Mouse (Mus musculus): Measurements from ENCODE around the gene Caln1. TPM values are rescaled to one million over a fixed set of nuclear protein-coding genes. Genes with fewer than 3 reads are reported as not detected.

Caln1 gene
- polyA plus RNA-seq, 1 experiment from 2014 or later, result 0.86 TPM

- 74% methylated on average over 6 of the region's 6 CpGs for whole genome bisulfite sequencing
- Histone ChIP-seq H3K4me2 (no peak overlapping the region), H3K27ac (no peak overlapping the region)
Observed at GRCm38 (mm10) chr5:130706202-130706855, 337.1 kb downstream of the Caln1 start.

GRCm38 (mm10) chr5:130707755-130708154 is 338.5 kb downstream of the Caln1 start:
- 89% methylated on average over 3 of the region's 3 CpGs for WGBS
- H3K27ac ChIP-seq, result no peak overlapping the region
- H3K4me2 ChIP-seq, result no peak overlapping the region
- H3K36me3 ChIP-seq (replicated peaks), result no peaks in the 10 kb centered on the region
- H3K27me3 ChIP-seq, result no peaks in the 10 kb centered on the region
- H3K9ac ChIP-seq, result no peak overlapping the region
- no peak for ATAC-seq (ENCODE audit: low FRiP score)
- H3K4me3 ChIP-seq (replicated peaks), result no peak overlapping the region
- H3K4me1 ChIP-seq, result no peaks in the 10 kb centered on the region
- H3K9me3 ChIP-seq, result no peaks in the 10 kb centered on the region

More at GRCm38 (mm10) chr5:130706202-130706855, 337.1 kb downstream of the Caln1 start:
- Histone ChIP-seq H3K36me3 (replicated peaks) (no peaks in the 10 kb centered on the region), H3K27me3 (no peaks in the 10 kb centered on the region), H3K4me1 (no peaks in the 10 kb centered on the region), H3K4me3 (replicated peaks) (no peak overlapping the region), H3K9ac (no peak overlapping the region), H3K9me3 (no peaks in the 10 kb centered on the region)
- ATAC-seq (ENCODE audit: low FRiP score), result no peak

GRCm38 (mm10) chr5:130708616-130709015 is 339.4 kb downstream of the Caln1 start:
- WGBS, result 66% methylated on average over 4 of the region's 4 CpGs
- Histone ChIP-seq H3K4me2 (no peak overlapping the region), H3K9ac (no peak overlapping the region), H3K9me3 (no peaks in the 10 kb centered on the region), H3K4me3 (replicated peaks) (no peak overlapping the region), H3K27me3 (no peaks in the 10 kb centered on the region), H3K4me1 (no peaks in the 10 kb centered on the region), H3K36me3 (replicated peaks) (no peaks in the 10 kb centered on the region), H3K27ac (no peak overlapping the region)
- ATAC-seq (ENCODE audit: low FRiP score), result no peak

- no peak overlapping the region for H3K4me3 ChIP-seq (replicated peaks)
- H3K27me3 ChIP-seq, result no peaks in the 10 kb centered on the region
- no peaks in the 10 kb centered on the region for H3K4me1 ChIP-seq
- WGBS, result 86% methylated on average over 2 of the region's 2 CpGs
- no peak overlapping the region for H3K27ac ChIP-seq
- no peak for ATAC-seq (ENCODE audit: low FRiP score)
- H3K9ac ChIP-seq, result no peak overlapping the region
- no peaks in the 10 kb centered on the region for H3K9me3 ChIP-seq
- no peaks in the 10 kb centered on the region for H3K36me3 ChIP-seq (replicated peaks)
- no peak overlapping the region for H3K4me2 ChIP-seq
Observed at GRCm38 (mm10) chr5:130711643-130712042, 342.4 kb downstream of the Caln1 start.

GRCm38 (mm10) chr5:130712281-130712680 is 343.0 kb downstream of the Caln1 start:
- no peak for ATAC-seq (ENCODE audit: low FRiP score)
- WGBS, result 82% methylated on average over 1 of the region's 1 CpGs

GRCm38 (mm10) chr5:130715181-130715580 is 345.9 kb downstream of the Caln1 start:
- Histone ChIP-seq H3K36me3 (replicated peaks) (no peaks in the 10 kb centered on the region), H3K4me3 (replicated peaks) (no peak overlapping the region), H3K27ac (no peak overlapping the region), H3K27me3 (no peaks in the 10 kb centered on the region), H3K4me1 (no peaks in the 10 kb centered on the region), H3K9ac (no peak overlapping the region), H3K4me2 (no peak overlapping the region), H3K9me3 (no peaks in the 10 kb centered on the region)
- WGBS, result 84% methylated on average over 4 of the region's 4 CpGs
- no peak for ATAC-seq (ENCODE audit: low FRiP score)

More at GRCm38 (mm10) chr5:130712281-130712680, 343.0 kb downstream of the Caln1 start:
- Histone ChIP-seq H3K4me2 (no peak overlapping the region), H3K36me3 (replicated peaks) (no peaks in the 10 kb centered on the region), H3K9me3 (no peaks in the 10 kb centered on the region), H3K27ac (no peak overlapping the region), H3K4me1 (no peaks in the 10 kb centered on the region), H3K4me3 (replicated peaks) (no peak overlapping the region), H3K9ac (no peak overlapping the region), H3K27me3 (no peaks in the 10 kb centered on the region)

- no peak for ATAC-seq (ENCODE audit: low FRiP score)
- Histone ChIP-seq H3K4me1 (no peaks in the 10 kb centered on the region), H3K9ac (no peak overlapping the region), H3K36me3 (replicated peaks) (no peaks in the 10 kb centered on the region), H3K27ac (no peak overlapping the region), H3K4me3 (replicated peaks) (no peak overlapping the region), H3K9me3 (no peaks in the 10 kb centered on the region), H3K4me2 (no peak overlapping the region), H3K27me3 (no peaks in the 10 kb centered on the region)
- WGBS, result 68% methylated on average over 9 of the region's 9 CpGs
Observed at GRCm38 (mm10) chr5:130718385-130718784, 349.1 kb downstream of the Caln1 start.

- H3K9me3 ChIP-seq, result no peaks in the 10 kb centered on the region
- no peaks in the 10 kb centered on the region for H3K36me3 ChIP-seq (replicated peaks)
- H3K4me3 ChIP-seq (replicated peaks), result no peak overlapping the region
- H3K9ac ChIP-seq, result no peak overlapping the region
- 59% methylated on average over 13 of the region's 13 CpGs for WGBS
- no peak overlapping the region for H3K4me2 ChIP-seq
- no peaks in the 10 kb centered on the region for H3K4me1 ChIP-seq
- no peaks in the 10 kb centered on the region for H3K27me3 ChIP-seq
- ATAC-seq (ENCODE audit: low FRiP score), result no peak
- no peak overlapping the region for H3K27ac ChIP-seq
Observed at GRCm38 (mm10) chr5:130742171-130742570, 372.9 kb downstream of the Caln1 start.

- Histone ChIP-seq H3K4me3 (replicated peaks) (no peak overlapping the region), H3K9me3 (0 out of 2 replicates have a peak, but pooled peaks cover 2% of the 10 kb centered on the region), H3K4me1 (no peaks in the 10 kb centered on the region), H3K27ac (no peak overlapping the region), H3K4me2 (no peak overlapping the region), H3K9ac (no peak overlapping the region), H3K27me3 (no peaks in the 10 kb centered on the region), H3K36me3 (replicated peaks) (no peaks in the 10 kb centered on the region)
- ATAC-seq (ENCODE audit: low FRiP score), result no peak
- 90% methylated on average over 3 of the region's 3 CpGs for WGBS
Observed at GRCm38 (mm10) chr5:130757517-130757916, 388.3 kb downstream of the Caln1 start.

- H3K4me1 ChIP-seq, result no peaks in the 10 kb centered on the region
- no peak overlapping the region for H3K4me2 ChIP-seq
- no peak for ATAC-seq (ENCODE audit: low FRiP score)
- H3K9me3 ChIP-seq, result 0 out of 2 replicates have a peak, but pooled peaks cover 3% of the 10 kb centered on the region
- H3K9ac ChIP-seq, result no peak overlapping the region
- H3K4me3 ChIP-seq (replicated peaks), result no peak overlapping the region
- no peaks in the 10 kb centered on the region for H3K36me3 ChIP-seq (replicated peaks)
- H3K27me3 ChIP-seq, result no peaks in the 10 kb centered on the region
- WGBS, result 95% methylated on average over 6 of the region's 6 CpGs
- H3K27ac ChIP-seq, result no peak overlapping the region
Observed at GRCm38 (mm10) chr5:130765784-130766183, 396.5 kb downstream of the Caln1 start.

- no peak overlapping the region for H3K4me2 ChIP-seq
- no peak overlapping the region for H3K9ac ChIP-seq
- no peaks in the 10 kb centered on the region for H3K27me3 ChIP-seq
- H3K36me3 ChIP-seq (replicated peaks), result no peaks in the 10 kb centered on the region
- H3K4me1 ChIP-seq, result no peaks in the 10 kb centered on the region
- 0 out of 2 replicates have a peak, but pooled peaks cover 3% of the 10 kb centered on the region for H3K9me3 ChIP-seq
- H3K4me3 ChIP-seq (replicated peaks), result no peak overlapping the region
- H3K27ac ChIP-seq, result no peak overlapping the region
- WGBS, result 88% methylated on average over 5 of the region's 5 CpGs
- ATAC-seq (ENCODE audit: low FRiP score), result no peak
Observed at GRCm38 (mm10) chr5:130771061-130771741, 401.9 kb downstream of the Caln1 start.

GRCm38 (mm10) chr5:130772491-130772890 is 403.2 kb downstream of the Caln1 start:
- no peaks in the 10 kb centered on the region for H3K9me3 ChIP-seq
- H3K36me3 ChIP-seq (replicated peaks), result no peaks in the 10 kb centered on the region
- no peak overlapping the region for H3K4me3 ChIP-seq (replicated peaks)
- H3K27me3 ChIP-seq, result no peaks in the 10 kb centered on the region
- no peak overlapping the region for H3K27ac ChIP-seq
- ATAC-seq (ENCODE audit: low FRiP score), result no peak
- H3K4me2 ChIP-seq, result no peak overlapping the region
- no peak overlapping the region for H3K9ac ChIP-seq
- WGBS, result 89% methylated on average over 6 of the region's 6 CpGs
- H3K4me1 ChIP-seq, result no peaks in the 10 kb centered on the region

GRCm38 (mm10) chr5:130774946-130775345 is 405.7 kb downstream of the Caln1 start:
- Histone ChIP-seq H3K9me3 (no peaks in the 10 kb centered on the region), H3K9ac (no peak overlapping the region), H3K4me1 (no peaks in the 10 kb centered on the region), H3K4me2 (no peak overlapping the region), H3K36me3 (replicated peaks) (no peaks in the 10 kb centered on the region), H3K4me3 (replicated peaks) (no peak overlapping the region), H3K27me3 (no peaks in the 10 kb centered on the region), H3K27ac (no peak overlapping the region)
- no peak for ATAC-seq (ENCODE audit: low FRiP score)
- 93% methylated on average over 3 of the region's 3 CpGs for WGBS
